16 mouse cellular contexts compared by ENCODE assay signal in genomic region chr2:116988953-116989674, GRCm38 (mm10).
A peak's percentile ranks its signal among the peaks of the same experiment; 100 is the strongest.
DNase-seq lines count a peak whose midpoint lies in the region; ATAC-seq and TF ChIP-seq lines count a peak whose summit lies in the region.
"Had no signal": no experiment of that assay in that cellular context is flagged by ENCODE, and none has a peak within 500 bp of the region (broad histone marks: within the 10 kb centered on the region; RNA-seq: fewer than 3 reads in every experiment).

No protein-coding gene starts in this region.

- no peak overlapping the region for H3K4me2 ChIP-seq in liver, postnatal 0 days (ENCODE audit: low read depth, low read length)
- H3K4me2 ChIP-seq in hindbrain, embryonic 16.5 days (ENCODE audit: low read length) = no peak overlapping the region
- H3K4me2 ChIP-seq: forebrain, embryonic 15.5 days; lung, embryonic 14.5 days; midbrain, embryonic 13.5 days; neural tube, embryonic 12.5 days had no signal

- no peak overlapping the region for H3K27ac ChIP-seq in heart, embryonic 10.5 days
- H3K27ac ChIP-seq in liver, postnatal 0 days (ENCODE audit: low read depth) = 0 out of 2 replicates have a peak overlapping the region, but pooled peaks have one; percentile 16
- no peak overlapping the region for H3K27ac ChIP-seq in hindbrain, embryonic 16.5 days (ENCODE audit: low read depth, low read length)
- H3K27ac ChIP-seq: forebrain, embryonic 15.5 days; hindbrain, embryonic 10.5 days; midbrain, embryonic 13.5 days; neural tube, embryonic 12.5 days had no signal

- no peak overlapping the region for H3K9ac ChIP-seq in liver, postnatal 0 days (replicated peaks)
- no peak overlapping the region for H3K9ac ChIP-seq in hindbrain, embryonic 16.5 days (ENCODE audit: low read depth, low read length)
- H3K9ac ChIP-seq: forebrain, embryonic 15.5 days; lung, embryonic 14.5 days; midbrain, embryonic 13.5 days; neural tube, embryonic 12.5 days had no signal

- H3K9me3 ChIP-seq in heart, embryonic 10.5 days = no peaks in the 10 kb centered on the region
- no peaks in the 10 kb centered on the region for H3K9me3 ChIP-seq in liver, postnatal 0 days (ENCODE audit: low read length)
- no peaks in the 10 kb centered on the region for H3K9me3 ChIP-seq in hindbrain, embryonic 16.5 days (ENCODE audit: control insufficient read depth, low read length)
- H3K9me3 ChIP-seq: forebrain, embryonic 15.5 days; hindbrain, embryonic 10.5 days; midbrain, embryonic 13.5 days; neural tube, embryonic 12.5 days had no signal

- no peaks in the 10 kb centered on the region for H3K27me3 ChIP-seq in heart, embryonic 10.5 days (ENCODE audit: insufficient read depth, poor library complexity, severe bottlenecking)
- no peaks in the 10 kb centered on the region for H3K27me3 ChIP-seq in liver, postnatal 0 days (ENCODE audit: insufficient read depth, low read length)
- H3K27me3 ChIP-seq in hindbrain, embryonic 16.5 days (replicated peaks; ENCODE audit: control insufficient read depth, insufficient read depth, low read length) = no peaks in the 10 kb centered on the region
- H3K27me3 ChIP-seq: forebrain, embryonic 15.5 days; midbrain, embryonic 13.5 days; neural tube, embryonic 12.5 days had no signal

- intact Hi-C loops in left cerebral cortex, postnatal 25 days (cut with DNase I) = no loop called here

- 73% methylated on average over 8 of the region's 8 CpGs for WGBS in heart, embryonic 10.5 days
- WGBS in liver, postnatal 0 days (ENCODE audit: insufficient replicate concordance) = 45% methylated on average over 8 of the region's 8 CpGs
- 90% methylated on average over 8 of the region's 8 CpGs for WGBS in hindbrain, embryonic 16.5 days

- no peak for TF ChIP-seq EP300 in liver, postnatal 0 days (IDR thresholded peaks at IDR 0.05; ENCODE audit: low read depth)

- DNase-seq in heart, adult 11 months = peak; percentile 97
- no peak for DNase-seq in heart, embryonic 10.5 days (ENCODE audit: low spot score)
- peak; percentile 53 for DNase-seq in 3134 (ENCODE audit: extremely low read depth, insufficient read length, low spot score)
- peak; percentile 38 for DNase-seq in Muller cell, postnatal 12 days (ENCODE audit: inconsistent ontology term)
- peak; percentile 29 for DNase-seq in liver, postnatal 0 days
- no peak for DNase-seq in left cerebral cortex, postnatal 25 days (ENCODE audit: low spot score in 2 of 2)
- no peak for DNase-seq in c-Kit-positive CD71-positive TER-119-positive erythroid progenitor cells, embryonic 14.5 days (ENCODE audit: low spot score)
- DNase-seq: adrenal gland, adult 2 months; gastrocnemius, postnatal 25 days; kidney, adult 18-20 months; lung, embryonic 14.5 days had no signal

- H3K36me3 ChIP-seq in heart, embryonic 10.5 days = no peaks in the 10 kb centered on the region
- no peaks in the 10 kb centered on the region for H3K36me3 ChIP-seq in liver, postnatal 0 days (replicated peaks; ENCODE audit: insufficient read depth, low read length)
- no peaks in the 10 kb centered on the region for H3K36me3 ChIP-seq in hindbrain, embryonic 16.5 days (ENCODE audit: control insufficient read depth, insufficient read depth, low read length)
- H3K36me3 ChIP-seq: forebrain, embryonic 15.5 days; hindbrain, embryonic 10.5 days; midbrain, embryonic 13.5 days; neural tube, embryonic 12.5 days had no signal

- H3K4me3 ChIP-seq in heart, embryonic 10.5 days = no peak overlapping the region
- no peak overlapping the region for H3K4me3 ChIP-seq in liver, postnatal 0 days (ENCODE audit: low read depth, low read length)
- H3K4me3 ChIP-seq in hindbrain, embryonic 16.5 days (ENCODE audit: low read length) = no peak overlapping the region
- H3K4me3 ChIP-seq: forebrain, embryonic 15.5 days; hindbrain, embryonic 10.5 days; midbrain, embryonic 13.5 days; neural tube, embryonic 12.5 days had no signal

- ATAC-seq in liver, postnatal 0 days = peak; percentile 35; the same call in 1 of the 2 replicates
- no peak for ATAC-seq in hindbrain, embryonic 16.5 days
- ATAC-seq: forebrain, embryonic 15.5 days; midbrain, embryonic 13.5 days had no signal

- H3K4me1 ChIP-seq in heart, embryonic 10.5 days = peaks cover 23% of the 10 kb centered on the region; the same call in 1 of the 2 replicates
- 0 out of 2 replicates have a peak, but pooled peaks cover 3% of the 10 kb centered on the region for H3K4me1 ChIP-seq in liver, postnatal 0 days (ENCODE audit: insufficient read depth)
- H3K4me1 ChIP-seq in hindbrain, embryonic 16.5 days (ENCODE audit: control insufficient read depth, insufficient read depth, low read depth, low read length) = no peaks in the 10 kb centered on the region
- H3K4me1 ChIP-seq: forebrain, embryonic 15.5 days; midbrain, embryonic 13.5 days; neural tube, embryonic 12.5 days had no signal

- no peak for TF ChIP-seq CTCF in liver, postnatal 0 days (IDR thresholded peaks at IDR 0.05; ENCODE audit: low read depth)

Comparison
In these comparisons a context has a peak if more than half of its experiments do, and no peak if none do; other contexts are left out.
1. DNase-seq: peak in heart, adult 11 months (single experiment), 3134 (single experiment), Muller cell, postnatal 12 days (single experiment) and liver, postnatal 0 days (single experiment); none in heart, embryonic 10.5 days (single experiment), left cerebral cortex, postnatal 25 days (0 of 2) and c-Kit-positive CD71-positive TER-119-positive erythroid progenitor cells, embryonic 14.5 days (single experiment).